Mouse (Mus musculus): ENCODE measurements around the gene Pmepa1. TPM values are rescaled to one million over a fixed set of nuclear protein-coding genes. Genes with fewer than 3 reads are reported as not detected.
A peak's percentile ranks its signal among the peaks of the same experiment; 100 is the strongest.

The Pmepa1 gene
- total RNA-seq, 1 experiment from 2014 or later, result 0.18 TPM

GRCm38 (mm10) chr2:173203726-173204125 lies 72.6 kb downstream of the Pmepa1 start:
- no peak for ATAC-seq (replicated peaks; ENCODE audit: low read depth, poor library complexity, severe bottlenecking)

- no peak for ATAC-seq (replicated peaks; ENCODE audit: low read depth, poor library complexity, severe bottlenecking)
Measured at GRCm38 (mm10) chr2:173202924-173203689, 73.2 kb downstream of the Pmepa1 start.

GRCm38 (mm10) chr2:173194796-173195195 lies 81.5 kb downstream of the Pmepa1 start:
- ATAC-seq (replicated peaks; ENCODE audit: low read depth, poor library complexity, severe bottlenecking), result no peak

GRCm38 (mm10) chr2:173187182-173187855 lies 89.0 kb downstream of the Pmepa1 start:
- ATAC-seq (replicated peaks; ENCODE audit: low read depth, poor library complexity, severe bottlenecking), result peak; percentile 54

GRCm38 (mm10) chr2:173186047-173186943 lies 90.0 kb downstream of the Pmepa1 start:
- ATAC-seq (replicated peaks; ENCODE audit: low read depth, poor library complexity, severe bottlenecking), result peak; percentile 74

GRCm38 (mm10) chr2:173185282-173185681 lies 91.1 kb downstream of the Pmepa1 start:
- no peak for ATAC-seq (replicated peaks; ENCODE audit: low read depth, poor library complexity, severe bottlenecking)

- ATAC-seq (replicated peaks; ENCODE audit: low read depth, poor library complexity, severe bottlenecking), result no peak
Measured at GRCm38 (mm10) chr2:173184475-173185080, 91.8 kb downstream of the Pmepa1 start.

GRCm38 (mm10) chr2:173183836-173184460 lies 92.4 kb downstream of the Pmepa1 start:
- peak; percentile 31 for ATAC-seq (replicated peaks; ENCODE audit: low read depth, poor library complexity, severe bottlenecking)

GRCm38 (mm10) chr2:173183311-173183710 lies 93.0 kb downstream of the Pmepa1 start:
- no peak for ATAC-seq (replicated peaks; ENCODE audit: low read depth, poor library complexity, severe bottlenecking)

- no peak for ATAC-seq (replicated peaks; ENCODE audit: low read depth, poor library complexity, severe bottlenecking)
Measured at GRCm38 (mm10) chr2:173182796-173183195, 93.5 kb downstream of the Pmepa1 start.

- no peak for ATAC-seq (replicated peaks; ENCODE audit: low read depth, poor library complexity, severe bottlenecking)
Measured at GRCm38 (mm10) chr2:173181901-173182300, 94.4 kb downstream of the Pmepa1 start.

GRCm38 (mm10) chr2:173181486-173181885 lies 94.8 kb downstream of the Pmepa1 start:
- no peak for ATAC-seq (replicated peaks; ENCODE audit: low read depth, poor library complexity, severe bottlenecking)

GRCm38 (mm10) chr2:173180721-173181388 lies 95.5 kb downstream of the Pmepa1 start:
- ATAC-seq (replicated peaks; ENCODE audit: low read depth, poor library complexity, severe bottlenecking), result no peak

- no peak for ATAC-seq (replicated peaks; ENCODE audit: low read depth, poor library complexity, severe bottlenecking)
Measured at GRCm38 (mm10) chr2:173180026-173180425, 96.3 kb downstream of the Pmepa1 start.

- ATAC-seq (replicated peaks; ENCODE audit: low read depth, poor library complexity, severe bottlenecking), result no peak
Measured at GRCm38 (mm10) chr2:173179046-173179445, 97.3 kb downstream of the Pmepa1 start.

GRCm38 (mm10) chr2:173177951-173178350 lies 98.4 kb downstream of the Pmepa1 start:
- ATAC-seq (replicated peaks; ENCODE audit: low read depth, poor library complexity, severe bottlenecking), result no peak

GRCm38 (mm10) chr2:173177481-173177880 lies 98.9 kb downstream of the Pmepa1 start:
- peak; percentile 26 for ATAC-seq (replicated peaks; ENCODE audit: low read depth, poor library complexity, severe bottlenecking)

- ATAC-seq (replicated peaks; ENCODE audit: low read depth, poor library complexity, severe bottlenecking), result no peak
Measured at GRCm38 (mm10) chr2:173175703-173176102, 100.6 kb downstream of the Pmepa1 start.

GRCm38 (mm10) chr2:173174569-173174968 lies 101.8 kb downstream of the Pmepa1 start:
- ATAC-seq (replicated peaks; ENCODE audit: low read depth, poor library complexity, severe bottlenecking), result no peak

All from common myeloid progenitor, adult 5-6 weeks (primary cell).